Mouse (Mus musculus): ENCODE data around the gene Il18rap.
"Not testable (repeated sequence)": the region's sequence is repeated elsewhere in the genome, so short reads cannot be mapped to it uniquely, and the experiment has no call there.

The Il18rap gene

GRCm38 (mm10) chr1:40546645-40547044 lies 31.5 kb downstream of the Il18rap start:
- DNase-seq = no peak

GRCm38 (mm10) chr1:40547064-40547572 lies 32.0 kb downstream of the Il18rap start:
- DNase-seq = peak in 1 of 2 experiments; percentile 4

- DNase-seq = peak; percentile 45 to 55
Observed at GRCm38 (mm10) chr1:40547762-40548161, 32.6 kb downstream of the Il18rap start.

- no peak for DNase-seq
Observed at GRCm38 (mm10) chr1:40569374-40569773, 54.2 kb downstream of the Il18rap start.

DNA sequence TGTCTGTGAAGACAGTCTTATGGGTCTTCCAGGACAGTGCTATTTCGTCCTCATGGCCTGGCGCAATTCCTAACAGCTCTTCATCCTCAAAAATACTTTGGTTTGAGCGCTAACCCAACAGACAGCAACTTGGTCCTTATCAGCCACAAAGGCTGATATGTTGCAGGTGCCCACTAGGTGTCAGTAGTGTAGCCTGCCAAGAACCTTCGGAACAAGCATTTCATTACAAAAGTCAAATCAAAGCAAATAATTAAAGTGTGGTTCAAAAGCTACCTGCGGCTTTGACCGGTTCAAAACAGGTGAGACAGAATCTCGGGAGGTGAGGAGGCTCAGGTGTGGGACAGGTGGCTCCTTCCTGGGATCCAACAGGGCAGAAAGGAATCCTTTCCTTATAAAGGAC lies 64.6 kb downstream of the Il18rap start, which contains the start of gene Slc9a4:
Slc9a4 (plus strand) TSS at position 298 of the 400 bp plus-strand sequence.
- DNase-seq = peak; percentile 63 to 69

DNA sequence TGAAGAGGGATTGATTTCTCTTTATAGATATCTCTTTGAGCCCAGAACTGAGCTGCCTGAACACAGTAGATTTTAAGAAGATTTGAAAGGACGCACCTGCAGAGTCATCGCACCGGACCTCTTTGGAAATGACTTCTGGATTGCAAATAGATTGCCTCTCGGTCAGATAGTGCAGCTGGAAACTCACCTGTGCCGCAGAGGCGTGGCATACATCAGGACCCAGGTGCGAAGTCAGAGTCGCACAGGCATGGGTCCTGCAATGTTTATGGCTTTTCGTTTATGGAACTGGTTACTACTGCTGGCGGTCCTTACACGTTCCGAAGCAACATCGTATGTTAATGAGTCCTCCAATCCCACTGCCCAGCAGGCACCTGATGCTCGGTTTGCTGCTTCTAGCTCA lies 65.1 kb downstream of the Il18rap start:
- DNase-seq = no peak

DNA sequence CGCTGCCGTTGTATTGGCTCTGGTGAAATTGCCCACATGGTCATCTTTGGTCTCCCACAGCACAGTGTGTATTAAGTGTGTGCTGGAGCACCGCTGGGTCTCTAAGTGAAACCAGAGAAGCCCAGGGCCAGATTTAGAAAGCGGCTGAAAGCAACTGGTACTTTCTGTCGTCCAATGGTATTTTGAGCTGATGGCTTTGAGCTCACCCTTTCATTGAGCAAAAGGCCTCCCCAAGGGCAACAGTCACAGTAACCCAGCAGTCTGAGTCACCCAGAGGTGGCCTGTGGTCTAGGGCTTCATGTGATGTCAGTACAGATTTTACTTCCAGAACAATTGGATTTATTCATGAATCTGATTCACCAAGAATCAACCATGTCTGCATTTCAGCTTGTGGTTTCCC lies 71.6 kb downstream of the Il18rap start:
- DNase-seq = no peak

DNA sequence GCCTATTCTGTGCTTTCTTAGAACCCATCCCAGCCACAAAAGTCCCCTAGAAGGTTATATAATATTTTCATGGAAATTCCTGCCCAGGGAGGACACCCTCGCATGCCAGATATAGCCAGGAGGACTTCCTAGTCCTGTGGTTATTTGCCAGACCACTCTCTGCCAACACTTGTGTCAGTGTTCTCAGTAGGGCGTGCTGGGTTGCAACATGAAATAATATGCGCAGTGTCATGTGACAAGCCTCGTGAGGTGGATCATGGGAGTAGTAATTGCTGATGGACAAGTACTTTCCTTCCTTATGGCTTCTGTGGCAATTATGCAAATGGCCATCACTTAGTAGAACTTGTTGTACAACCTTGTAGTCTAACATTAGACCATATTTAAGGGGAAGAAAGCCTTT lies 75.8 kb downstream of the Il18rap start:
- DNase-seq = no peak

DNA sequence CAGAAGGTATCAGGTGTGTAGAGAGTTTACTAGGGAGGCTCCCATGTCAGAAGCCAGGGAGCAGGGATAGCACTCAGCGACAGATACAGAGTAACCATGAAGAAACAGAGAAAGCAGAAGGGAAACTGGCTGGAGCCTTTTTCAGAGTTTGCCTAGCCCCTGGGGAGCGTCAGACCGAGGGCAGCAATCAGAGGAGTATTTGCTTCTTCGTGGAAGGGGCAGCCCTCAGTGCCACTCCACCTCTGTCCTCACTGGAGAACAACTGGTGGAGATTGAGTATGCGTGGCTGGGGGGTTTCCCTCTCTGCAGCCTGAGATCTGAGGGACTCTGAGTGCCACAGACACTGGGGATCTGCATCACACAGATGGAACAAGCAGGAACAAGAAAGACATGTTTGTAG lies 82.7 kb downstream of the Il18rap start:
- no peak for DNase-seq

DNA sequence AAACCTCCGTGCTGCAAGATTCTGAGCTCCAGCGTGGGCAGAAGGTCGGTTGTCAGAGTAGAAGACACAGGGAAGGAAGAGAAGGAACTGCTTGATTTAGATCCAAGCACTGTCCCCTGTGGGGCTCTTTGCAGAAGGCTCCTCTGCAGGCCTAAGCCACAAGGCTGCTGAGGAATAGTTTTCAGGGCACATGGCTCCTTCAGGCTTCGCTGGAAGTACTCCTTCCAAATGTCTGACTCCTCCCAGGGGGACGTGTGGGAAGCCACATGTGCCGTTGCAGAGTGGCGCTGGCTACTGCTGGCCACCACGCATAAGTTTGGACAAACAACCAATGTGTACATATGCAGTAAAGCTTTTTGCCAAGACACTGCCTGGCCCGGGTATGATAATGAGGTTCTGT lies 84.5 kb downstream of the Il18rap start:
- not testable (repeated sequence) for DNase-seq

DNA sequence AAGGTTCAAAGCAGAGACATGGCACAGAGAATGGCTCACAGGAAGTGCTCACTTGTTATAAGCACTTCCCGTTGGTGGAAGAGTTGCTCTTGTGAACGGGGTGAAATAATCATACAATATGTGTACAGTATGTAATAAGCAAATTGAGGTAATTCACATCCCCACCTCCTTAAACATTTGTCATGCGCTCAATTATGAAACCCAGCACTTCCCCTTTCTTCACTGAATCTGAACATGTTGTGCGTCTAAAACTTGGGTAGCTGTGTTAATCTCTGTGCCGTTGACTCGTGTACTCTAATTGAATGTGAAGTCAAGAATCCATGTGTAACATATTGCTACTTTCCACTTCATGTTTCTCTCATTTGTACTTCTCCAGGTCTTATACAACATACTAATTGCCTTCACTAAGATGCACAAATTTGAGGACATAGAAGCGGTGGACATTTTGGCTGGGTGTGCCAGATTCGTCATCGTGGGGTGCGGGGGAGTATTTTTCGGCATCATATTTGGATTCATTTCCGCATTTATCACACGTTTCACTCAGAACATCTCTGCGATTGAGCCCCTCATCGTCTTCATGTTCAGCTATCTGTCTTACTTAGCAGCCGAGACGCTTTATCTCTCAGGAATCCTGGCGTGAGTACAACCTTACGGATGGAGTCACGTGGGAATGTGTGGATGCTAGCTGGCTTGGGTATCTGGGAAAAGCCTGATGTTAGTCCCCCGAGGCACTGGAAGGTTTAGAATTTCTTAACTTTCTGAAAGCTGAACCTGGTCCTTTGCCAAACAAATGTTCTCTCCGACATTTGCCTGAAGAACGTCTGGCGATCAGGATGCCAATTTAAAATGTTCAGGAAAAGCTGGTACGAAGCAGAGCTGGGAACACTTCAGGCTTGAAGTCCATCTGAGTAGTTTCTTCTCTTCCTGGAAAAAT lies 85.5 kb downstream of the Il18rap start:
- DNase-seq = peak; percentile 4 to 5

Measured in cerebellum, postnatal 10 days (tissue).